Mouse (Mus musculus) liver, adult 2 months (tissue): ENCODE measurements around the gene Clba1. TPM values are rescaled to one million over a fixed set of nuclear protein-coding genes. Genes with fewer than 3 reads are reported as not detected.

Experiments
- DNase-seq: peaks from one replicate; pipeline ENCODE4 v3.0.0-alpha.2; 2011; ENCODE audit warnings: low read depth, low spot score; ENCODE audit errors: extremely low read depth
- H3K27ac ChIP-seq: fragments of 200-500 bp; replicated peaks from 2 replicates; pipeline ENCODE4 v1.5.1; 2012; ENCODE audit warnings: low read depth, mild to moderate bottlenecking, control low read depth, inconsistent platforms, low read length; ENCODE audit not compliant: insufficient read depth
- H3K27me3 ChIP-seq: fragments of 200-500 bp; 2 replicates; pipeline ENCODE4 v1.6.1; 2012; ENCODE audit warnings: mild to moderate bottlenecking, moderate library complexity, low read length, inconsistent platforms; ENCODE audit not compliant: control insufficient read depth, insufficient read depth
- H3K36me3 ChIP-seq: fragments of 200-500 bp; 2 replicates; pipeline ENCODE4 v1.6.1; 2012; ENCODE audit warnings: low read length, inconsistent platforms; ENCODE audit not compliant: control insufficient read depth, insufficient read depth
- H3K4me1 ChIP-seq: fragments of 200-500 bp; 2 replicates; pipeline ENCODE4 v1.6.1; 2011; ENCODE audit warnings: low read length; ENCODE audit not compliant: control insufficient read depth, insufficient read depth
- H3K4me3 ChIP-seq: fragments of 200-500 bp; 2 replicates; pipeline ENCODE4 v1.5.1; 2011; ENCODE audit warnings: low read depth, mild to moderate bottlenecking, control low read depth, low read length, moderate library complexity; ENCODE audit not compliant: insufficient read depth
- H3K79me2 ChIP-seq: fragments of 200-500 bp; 2 replicates; pipeline ENCODE4 v1.6.1; 2012; ENCODE audit warnings: inconsistent platforms, mild to moderate bottlenecking, low read length, moderate library complexity; ENCODE audit not compliant: control insufficient read depth, insufficient read depth
- H3K9ac ChIP-seq: fragments of 200-500 bp; 2 replicates; pipeline ENCODE4 v1.6.1; 2012; ENCODE audit warnings: low read depth, mild to moderate bottlenecking, control low read depth, inconsistent platforms, low read length
- CTCF ChIP-seq: fragments of 200-500 bp; IDR thresholded peaks from 2 replicates; pipeline ENCODE4 v1.5.1; 2011; ENCODE audit warnings: low read depth, low read length, control low read depth
- POLR2A ChIP-seq: fragments of 200-500 bp; IDR thresholded peaks from 2 replicates; pipeline ENCODE4 v1.6.1; 2011; ENCODE audit warnings: low read length, control low read depth; ENCODE audit not compliant: insufficient read depth; ENCODE audit errors: extremely low read depth
- WGBS: fragments of 180-500 bp; shearing (Covaris S2); methylation state at CpG from one replicate; pipeline ENCODE4 v1.1.7; 2018; 5-methylcytosine and 5-hydroxymethylcytosine counted together
- polyA plus RNA-seq: library from polyadenylated mRNA; depleted of rRNA; stranded (reverse); fragments of >200 nt; gene quantifications from 2 replicates; pipeline ENCODE4 v1.2.3, GENCODE M21; 2012
- total RNA-seq: library from RNA; depleted of rRNA; stranded (reverse); fragments of >200 nt; gene quantifications from 2 replicates; pipeline ENCODE4 v1.2.3, GENCODE M21; 2014

Clba1 gene
- total and polyA plus RNA-seq, 2 experiments = 0.09 to 0.42 TPM

- no peak overlapping the region for H3K9ac ChIP-seq
Observed at GRCm38 (mm10) chr12:112825901-112826300, 17.2 kb downstream of the Clba1 start.

GRCm38 (mm10) chr12:112828501-112829243, 19.9 kb downstream of the Clba1 start:
- peaks cover 10% of the 10 kb centered on the region for H3K4me1 ChIP-seq
- H3K79me2 ChIP-seq = peaks cover 13% of the 10 kb centered on the region; the same call in 1 of the 2 replicates
- H3K27ac ChIP-seq = peak overlapping the region; percentile 86
- peak; percentile 33 for DNase-seq
- TF ChIP-seq POLR2A = no peak
- no peak for TF ChIP-seq CTCF
- H3K36me3 ChIP-seq = no peaks in the 10 kb centered on the region
- WGBS = under 1% methylated on average over 51 of the region's 51 CpGs
- peak overlapping the region; percentile 96 for H3K9ac ChIP-seq
- no peaks in the 10 kb centered on the region for H3K27me3 ChIP-seq
- H3K4me3 ChIP-seq = peak overlapping the region; percentile 98

More at GRCm38 (mm10) chr12:112825901-112826300, 17.2 kb downstream of the Clba1 start:
- TF ChIP-seq POLR2A (no peak), CTCF (no peak)
- peaks cover 10% of the 10 kb centered on the region for H3K4me1 ChIP-seq
- no peaks in the 10 kb centered on the region for H3K27me3 ChIP-seq
- H3K36me3 ChIP-seq = no peaks in the 10 kb centered on the region; the same call in 1 of the 2 replicates
- no peak overlapping the region for H3K4me3 ChIP-seq
- no peak for DNase-seq
- 85% methylated on average over 5 of the region's 5 CpGs for WGBS
- H3K79me2 ChIP-seq = peaks cover 17% of the 10 kb centered on the region; the same call in 1 of the 2 replicates
- no peak overlapping the region for H3K27ac ChIP-seq

- Histone ChIP-seq H3K36me3 (no peaks in the 10 kb centered on the region), H3K27me3 (no peaks in the 10 kb centered on the region), H3K79me2 (peaks cover 12% of the 10 kb centered on the region; the same call in 1 of the 2 replicates), H3K27ac (peak within 1 kb of the TSS; percentile 86), H3K9ac (peak within 1 kb of the TSS; percentile 96), H3K4me1 (peaks cover 10% of the 10 kb centered on the region), H3K4me3 (peak within 1 kb of the TSS; percentile 98)
- WGBS = 2% methylated on average over 65 of the region's 72 CpGs
- TF ChIP-seq POLR2A (peak; percentile 61; the same call in 1 of the 2 replicates), CTCF (no peak)
- peak; percentile 74 for DNase-seq
Observed at GRCm38 (mm10) chr12:112829244-112829864, 20.6 kb downstream of the Clba1 start, which contains the start of gene Cdca4. Cdca4 (minus strand) TSS chr12:112829423.

- peak overlapping the region; percentile 54 for H3K4me3 ChIP-seq
- H3K9ac ChIP-seq = peak overlapping the region; percentile 52
- H3K79me2 ChIP-seq = peaks cover 12% of the 10 kb centered on the region; the same call in 1 of the 2 replicates
- no peaks in the 10 kb centered on the region for H3K27me3 ChIP-seq
- TF ChIP-seq CTCF = no peak
- no peak for TF ChIP-seq POLR2A
- H3K27ac ChIP-seq = no peak overlapping the region
- 24% methylated on average over 2 of the region's 2 CpGs for WGBS
- no peak for DNase-seq
- peaks cover 10% of the 10 kb centered on the region for H3K4me1 ChIP-seq
- H3K36me3 ChIP-seq = no peaks in the 10 kb centered on the region
Observed at GRCm38 (mm10) chr12:112830141-112830540, 21.4 kb downstream of the Clba1 start.

- no peaks in the 10 kb centered on the region for H3K36me3 ChIP-seq
- 97% methylated on average over 3 of the region's 3 CpGs for WGBS
- no peak for DNase-seq
- H3K9ac ChIP-seq = no peak overlapping the region; the same call in 1 of the 2 replicates
- H3K4me3 ChIP-seq = no peak overlapping the region
- peaks cover 12% of the 10 kb centered on the region; the same call in 1 of the 2 replicates for H3K79me2 ChIP-seq
- H3K27me3 ChIP-seq = no peaks in the 10 kb centered on the region
- TF ChIP-seq POLR2A (no peak), CTCF (no peak)
- no peak overlapping the region for H3K27ac ChIP-seq
- H3K4me1 ChIP-seq = peaks cover 10% of the 10 kb centered on the region
Observed at GRCm38 (mm10) chr12:112830570-112830969, 21.8 kb downstream of the Clba1 start.
